Mouse (Mus musculus) myocyte (in vitro differentiated cells): ENCODE measurements around the gene Furin.

Source experiments
- CEBPB ChIP-seq: IDR thresholded peaks from 2 replicates; pipeline ENCODE4 v1.6.1; 2011; ENCODE audit warnings: mild to moderate bottlenecking, moderate library complexity; ENCODE audit not compliant: poor library complexity, insufficient read depth, severe bottlenecking
- E2F4 ChIP-seq: IDR thresholded peaks from one replicate; pipeline ENCODE4 v1.6.1; 2011; ENCODE audit warnings: mild to moderate bottlenecking, control low read depth, moderate library complexity; ENCODE audit not compliant: insufficient read depth
- MAX ChIP-seq: IDR thresholded peaks from one replicate; pipeline ENCODE4 v1.6.1; 2011; ENCODE audit warnings: low read depth, mild to moderate bottlenecking, control low read depth
- MYOG ChIP-seq, 3 experiments: IDR thresholded peaks; one replicate each; pipeline ENCODE4 v1.6.1; 2011; ENCODE audit warnings: control low read depth in 2 of 3, low read depth in 2 of 3, mild to moderate bottlenecking in 2 of 3; ENCODE audit not compliant: insufficient read length in 2 of 3, control insufficient read depth in 1 of 3, insufficient read depth in 1 of 3
- POLR2A ChIP-seq: IDR thresholded peaks from one replicate; pipeline ENCODE4 v1.6.1; 2011; ENCODE audit warnings: low read depth, mild to moderate bottlenecking, control low read depth, moderate library complexity; ENCODE audit not compliant: insufficient read length
- POLR2AphosphoS2 ChIP-seq: IDR thresholded peaks from one replicate; pipeline ENCODE4 v1.6.1; 2011; ENCODE audit warnings: low read depth, control low read depth; ENCODE audit not compliant: insufficient read length
- REST ChIP-seq: IDR thresholded peaks from one replicate; pipeline ENCODE4 v1.6.1; 2011; ENCODE audit warnings: mild to moderate bottlenecking, control low read depth, moderate library complexity; ENCODE audit not compliant: insufficient read depth, insufficient read length
- SRF ChIP-seq: IDR thresholded peaks from one replicate; pipeline ENCODE4 v1.6.1; 2011; ENCODE audit warnings: low read depth; ENCODE audit not compliant: control insufficient read depth, insufficient read length
- TCF12 ChIP-seq: IDR thresholded peaks from one replicate; pipeline ENCODE4 v1.6.1; 2011; ENCODE audit warnings: mild to moderate bottlenecking, control low read depth; ENCODE audit not compliant: poor library complexity, insufficient read depth, severe bottlenecking
- TCF3 ChIP-seq: IDR thresholded peaks from one replicate; pipeline ENCODE4 v1.6.1; 2011; ENCODE audit warnings: low read depth, control low read depth; ENCODE audit not compliant: insufficient read length
- USF1 ChIP-seq: IDR thresholded peaks from one replicate; pipeline ENCODE4 v1.6.1; 2011; ENCODE audit warnings: low read depth, mild to moderate bottlenecking, control low read depth, moderate library complexity

- no peak for TF ChIP-seq REST
- no peak for TF ChIP-seq USF1
- no peak for TF ChIP-seq POLR2A
- TF ChIP-seq POLR2AphosphoS2, result no peak
- TF ChIP-seq MYOG (IDR thresholded peaks at IDR 0.05; ENCODE audit: control insufficient read depth in 1 of 3, insufficient read depth in 1 of 3, insufficient read length in 2 of 3, low read depth in 2 of 3), result no peak
- TF ChIP-seq CEBPB, result no peak
- TF ChIP-seq TCF12, result no peak
- TF ChIP-seq E2F4, result no peak
- no peak for TF ChIP-seq SRF
- no peak for TF ChIP-seq MAX
- TF ChIP-seq TCF3, result no peak
These were observed 19.5 kb upstream of the Furin start for GRCm38 (mm10) chr7:80424722-80425121.
